Mouse (Mus musculus) liver, adult 2 months (tissue): ENCODE results near the gene Gabbr2. TPM values are rescaled to one million over a fixed set of nuclear protein-coding genes. Genes with fewer than 3 reads are reported as not detected.

Experiments used
- DNase-seq: peaks from one replicate; pipeline ENCODE4 v3.0.0-alpha.2; 2011; ENCODE audit warnings: low read depth, low spot score; ENCODE audit errors: extremely low read depth
- H3K27ac ChIP-seq: fragments of 200-500 bp; replicated peaks from 2 replicates; pipeline ENCODE4 v1.5.1; 2012; ENCODE audit warnings: low read depth, mild to moderate bottlenecking, control low read depth, inconsistent platforms, low read length; ENCODE audit not compliant: insufficient read depth
- H3K27me3 ChIP-seq: fragments of 200-500 bp; 2 replicates; pipeline ENCODE4 v1.6.1; 2012; ENCODE audit warnings: mild to moderate bottlenecking, moderate library complexity, low read length, inconsistent platforms; ENCODE audit not compliant: control insufficient read depth, insufficient read depth
- H3K36me3 ChIP-seq: fragments of 200-500 bp; 2 replicates; pipeline ENCODE4 v1.6.1; 2012; ENCODE audit warnings: low read length, inconsistent platforms; ENCODE audit not compliant: control insufficient read depth, insufficient read depth
- H3K4me1 ChIP-seq: fragments of 200-500 bp; 2 replicates; pipeline ENCODE4 v1.6.1; 2011; ENCODE audit warnings: low read length; ENCODE audit not compliant: control insufficient read depth, insufficient read depth
- H3K4me3 ChIP-seq: fragments of 200-500 bp; 2 replicates; pipeline ENCODE4 v1.5.1; 2011; ENCODE audit warnings: low read depth, mild to moderate bottlenecking, control low read depth, low read length, moderate library complexity; ENCODE audit not compliant: insufficient read depth
- H3K79me2 ChIP-seq: fragments of 200-500 bp; 2 replicates; pipeline ENCODE4 v1.6.1; 2012; ENCODE audit warnings: inconsistent platforms, mild to moderate bottlenecking, low read length, moderate library complexity; ENCODE audit not compliant: control insufficient read depth, insufficient read depth
- H3K9ac ChIP-seq: fragments of 200-500 bp; 2 replicates; pipeline ENCODE4 v1.6.1; 2012; ENCODE audit warnings: low read depth, mild to moderate bottlenecking, control low read depth, inconsistent platforms, low read length
- CTCF ChIP-seq: fragments of 200-500 bp; IDR thresholded peaks from 2 replicates; pipeline ENCODE4 v1.5.1; 2011; ENCODE audit warnings: low read depth, low read length, control low read depth
- POLR2A ChIP-seq: fragments of 200-500 bp; IDR thresholded peaks from 2 replicates; pipeline ENCODE4 v1.6.1; 2011; ENCODE audit warnings: low read length, control low read depth; ENCODE audit not compliant: insufficient read depth; ENCODE audit errors: extremely low read depth
- WGBS: fragments of 180-500 bp; shearing (Covaris S2); methylation state at CpG from one replicate; pipeline ENCODE4 v1.1.7; 2018; 5-methylcytosine and 5-hydroxymethylcytosine counted together
- polyA plus RNA-seq: library from polyadenylated mRNA; depleted of rRNA; stranded (reverse); fragments of >200 nt; gene quantifications from 2 replicates; pipeline ENCODE4 v1.2.3, GENCODE M21; 2012; rRNA removed
- total RNA-seq: library from RNA; depleted of rRNA; stranded (reverse); fragments of >200 nt; gene quantifications from 2 replicates; pipeline ENCODE4 v1.2.3, GENCODE M21; 2014; rRNA removed

Gene Gabbr2
- total RNA-seq: 7.7 and 14.2 TPM in 2 replicates
- polyA plus RNA-seq: 10.9 and 15.0 TPM in 2 replicates

- Histone ChIP-seq H3K27ac (no peak within 1 kb of the TSS), H3K9ac (peak within 1 kb of the TSS; percentile 67), H3K4me3 (peak within 1 kb of the TSS; percentile 66), H3K36me3 (no peaks in the 10 kb centered on the region), H3K27me3 (no peaks in the 10 kb centered on the region), H3K4me1 (peaks cover 22% of the 10 kb centered on the region), H3K79me2 (no peaks in the 10 kb centered on the region)
- no peak for TF ChIP-seq CTCF
- no peak for TF ChIP-seq POLR2A
- 2% methylated on average over 103 of the region's 134 CpGs for WGBS
- DNase-seq: peak; percentile 29
Measured at GRCm38 (mm10) chr4:46991016-46991958, at the start of gene Gabbr2. Gabbr2 (minus strand) TSS chr4:46991873.

DNA sequence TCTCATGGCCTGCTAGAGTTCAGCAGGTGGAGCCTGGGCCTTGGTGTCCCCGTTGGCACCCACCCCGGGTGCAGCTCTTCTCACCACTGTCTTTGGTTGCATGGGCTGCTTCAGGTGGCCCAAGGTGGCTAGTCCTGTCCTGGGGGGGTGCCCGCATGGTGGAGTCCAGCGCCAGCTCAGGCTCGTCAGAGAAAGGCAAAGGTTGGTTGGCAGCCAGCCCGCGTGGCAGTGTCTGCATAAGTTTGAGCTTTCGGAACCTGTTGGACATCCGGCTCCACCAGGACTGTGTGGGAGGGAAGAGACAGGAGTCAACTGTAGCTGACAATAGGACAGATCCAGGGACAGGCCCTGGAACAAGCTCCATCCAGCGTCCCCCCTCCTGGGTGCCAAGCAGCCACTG, 47.9 kb upstream of the Gabbr2 start:
- 49% methylated on average over 10 of the region's 10 CpGs for WGBS
- Histone ChIP-seq H3K27ac (no peak overlapping the region), H3K27me3 (no peaks in the 10 kb centered on the region), H3K9ac (no peak overlapping the region), H3K4me1 (no peaks in the 10 kb centered on the region), H3K79me2 (no peaks in the 10 kb centered on the region), H3K4me3 (no peak overlapping the region), H3K36me3 (no peaks in the 10 kb centered on the region)
- DNase-seq: no peak
- TF ChIP-seq CTCF (no peak), POLR2A (no peak)

GRCm38 (mm10) chr4:47037321-47037657, 45.6 kb upstream of the Gabbr2 start:
- no peaks in the 10 kb centered on the region for H3K79me2 ChIP-seq
- no peaks in the 10 kb centered on the region for H3K27me3 ChIP-seq
- no peaks in the 10 kb centered on the region for H3K4me1 ChIP-seq
- no peaks in the 10 kb centered on the region for H3K36me3 ChIP-seq
- H3K9ac ChIP-seq: no peak overlapping the region
- TF ChIP-seq CTCF (peak; percentile 97), POLR2A (no peak)
- H3K27ac ChIP-seq: no peak overlapping the region
- DNase-seq: peak; percentile 59
- H3K4me3 ChIP-seq: no peak overlapping the region
- WGBS: 18% methylated on average over 5 of the region's 5 CpGs

DNA sequence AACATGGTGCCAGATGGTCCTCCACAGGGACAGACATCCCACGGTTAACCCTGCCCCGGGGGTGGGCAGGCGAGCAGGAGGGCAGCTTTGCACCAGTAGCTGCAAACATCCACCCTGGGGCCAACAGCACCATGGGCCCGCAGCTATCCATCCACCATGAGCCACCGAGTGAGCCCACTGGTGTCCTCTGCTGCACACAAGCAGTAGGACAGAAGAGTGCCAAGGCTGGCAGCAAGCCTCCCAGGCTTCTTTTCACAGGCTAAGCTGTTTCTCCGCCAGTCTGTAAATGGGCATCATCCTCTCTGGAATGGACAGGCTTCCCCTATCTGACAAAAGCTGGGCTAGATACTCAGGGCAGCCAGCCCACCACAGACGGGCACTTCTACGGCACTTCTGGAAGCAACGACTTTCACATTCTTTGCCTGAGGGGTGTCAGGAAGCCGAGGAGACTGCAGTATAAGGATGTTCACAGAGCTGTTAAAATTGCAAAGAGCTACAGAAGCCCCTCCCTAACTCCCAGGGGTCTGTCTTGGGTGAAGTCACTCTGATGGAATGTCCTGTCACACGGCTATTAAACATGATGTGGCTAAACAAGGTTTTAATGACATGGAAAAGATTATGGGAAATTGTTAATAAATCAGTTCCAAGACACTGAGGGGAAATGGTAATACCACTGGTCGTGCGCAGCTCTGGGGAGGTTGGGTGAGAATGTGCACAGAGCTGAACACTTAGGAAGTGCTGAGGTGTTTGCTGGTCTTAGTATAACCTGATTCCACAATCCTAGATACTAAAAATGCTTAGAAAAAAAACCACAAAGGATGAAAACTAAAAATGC, 45.0 kb upstream of the Gabbr2 start:
- Histone ChIP-seq H3K4me3 (no peak overlapping the region), H3K36me3 (no peaks in the 10 kb centered on the region), H3K9ac (no peak overlapping the region), H3K79me2 (no peaks in the 10 kb centered on the region), H3K27me3 (no peaks in the 10 kb centered on the region), H3K4me1 (no peaks in the 10 kb centered on the region), H3K27ac (no peak overlapping the region)
- TF ChIP-seq CTCF (no peak), POLR2A (no peak)
- 82% methylated on average over 13 of the region's 13 CpGs for WGBS
- no peak for DNase-seq

DNA sequence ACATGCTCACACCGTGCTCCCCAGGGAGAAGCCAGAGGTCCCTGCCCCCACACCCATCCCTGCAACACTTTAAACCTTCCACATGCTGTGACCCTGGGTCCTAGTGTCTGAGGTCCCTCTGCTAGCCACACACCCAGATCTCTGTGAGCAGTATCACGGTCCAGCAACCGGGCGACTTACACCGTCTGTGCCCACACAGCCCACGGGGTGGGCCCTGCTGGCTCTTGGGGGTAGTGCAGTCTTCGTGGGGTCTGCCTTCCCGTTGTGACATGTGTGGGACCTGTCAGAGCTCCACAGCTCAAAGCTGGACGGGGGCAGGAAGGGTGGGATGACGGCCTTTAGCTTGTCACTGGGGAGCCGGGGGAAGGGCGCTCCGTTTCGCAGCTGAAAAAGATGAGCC, 43.9 kb upstream of the Gabbr2 start:
- no peaks in the 10 kb centered on the region for H3K79me2 ChIP-seq
- no peak for DNase-seq
- no peak overlapping the region for H3K27ac ChIP-seq
- H3K4me1 ChIP-seq: no peaks in the 10 kb centered on the region
- H3K36me3 ChIP-seq: no peaks in the 10 kb centered on the region
- 81% methylated on average over 14 of the region's 14 CpGs for WGBS
- TF ChIP-seq CTCF (no peak), POLR2A (no peak)
- H3K27me3 ChIP-seq: no peaks in the 10 kb centered on the region
- H3K9ac ChIP-seq: no peak overlapping the region
- H3K4me3 ChIP-seq: no peak overlapping the region
